Mouse (Mus musculus) liver, embryonic 14.5 days (tissue): ENCODE measurements at regions not wholly inside any gene's neighbourhood (a gene's known extent, or its start where the extent isn't known, plus 50 kb on each side); places are given as distances from the start of the nearest gene placed in this dataset.

Experiments
- ATAC-seq: fragments of 200-750 bp; cut with Nextera tagmentation; 2 replicates; pipeline ENCODE4 v1.8.0; 2017; ENCODE audit warnings: moderate number of reproducible peaks, mild to moderate bottlenecking, moderate library complexity; ENCODE audit not compliant: insufficient read depth
- DNase-seq, 3 experiments: peaks; one replicate each; pipeline ENCODE4 v3.0.0-alpha.2; 2012 to 2013; ENCODE audit warnings: low read depth in 3 of 3, low spot score in 3 of 3
- H3K27ac ChIP-seq: fragments of 300-500 bp; sonication (generic); 2 replicates; pipeline ENCODE4 v1.5.1; 2014; ENCODE audit warnings: moderate library complexity, mild to moderate bottlenecking, control low read depth, inconsistent platforms
- H3K27me3 ChIP-seq: fragments of 300-500 bp; sonication (generic); 2 replicates; pipeline ENCODE4 v1.6.1; 2014; ENCODE audit warnings: mild to moderate bottlenecking, low read length, moderate library complexity; ENCODE audit not compliant: control insufficient read depth, insufficient read depth
- H3K36me3 ChIP-seq: fragments of 300-500 bp; sonication (generic); replicated peaks from 2 replicates; pipeline ENCODE4 v1.6.1; 2014; ENCODE audit warnings: low read depth; ENCODE audit not compliant: control insufficient read depth, insufficient read depth
- H3K4me1 ChIP-seq, 2 experiments: fragments of 200-500 bp in 1 of 2; fragments of 300-500 bp in 1 of 2; sonication (generic) in 1 of 2; replicated peaks; 2 replicates each; pipeline ENCODE4 v1.6.1; 2012 to 2014; ENCODE audit warnings: antibody characterized with exemption in 1 of 2, inconsistent platforms in 1 of 2, low read length in 1 of 2; ENCODE audit not compliant: control insufficient read depth in 2 of 2, insufficient read depth in 2 of 2
- H3K4me2 ChIP-seq: fragments of 300-500 bp; sonication (generic); 2 replicates; pipeline ENCODE4 v1.6.1; 2014; ENCODE audit warnings: low read depth, mild to moderate bottlenecking, control low read depth, moderate library complexity
- H3K4me3 ChIP-seq, 2 experiments: fragments of 200-500 bp in 1 of 2; fragments of 300-500 bp in 1 of 2; sonication (generic) in 1 of 2; 2 replicates each; pipeline ENCODE4 v1.5.1; 2012 to 2014; ENCODE audit warnings: low read depth in 2 of 2, low read length in 2 of 2, mild to moderate bottlenecking in 2 of 2, control low read depth in 1 of 2, inconsistent platforms in 1 of 2, moderate library complexity in 1 of 2; ENCODE audit not compliant: insufficient read depth in 1 of 2
- H3K9ac ChIP-seq: fragments of 300-500 bp; sonication (generic); replicated peaks from 2 replicates; pipeline ENCODE4 v1.6.1; 2014; ENCODE audit warnings: mild to moderate bottlenecking, control low read depth, moderate library complexity
- H3K9me3 ChIP-seq: fragments of 300-500 bp; sonication (generic); 2 replicates; pipeline ENCODE4 v1.6.1; 2016; ENCODE audit warnings: low read length, mixed read lengths; ENCODE audit not compliant: control insufficient read depth
- CTCF ChIP-seq: IDR thresholded peaks from 2 replicates; pipeline ENCODE4 v1.5.1; 2016; ENCODE audit warnings: antibody characterized with exemption, low read depth, control low read depth
- EP300 ChIP-seq: IDR thresholded peaks from 2 replicates; pipeline ENCODE4 v1.6.1; 2016; ENCODE audit warnings: antibody characterized with exemption, low read depth
- WGBS: fragments of 180-500 bp; shearing (Covaris S2); extraction: QIAGEN DNeasy Blood & Tissue Kit; methylation state at CpG from one replicate; pipeline ENCODE4 v1.1.7; 2014; ENCODE audit not compliant: insufficient replicate concordance; 5-methylcytosine and 5-hydroxymethylcytosine counted together

DNA sequence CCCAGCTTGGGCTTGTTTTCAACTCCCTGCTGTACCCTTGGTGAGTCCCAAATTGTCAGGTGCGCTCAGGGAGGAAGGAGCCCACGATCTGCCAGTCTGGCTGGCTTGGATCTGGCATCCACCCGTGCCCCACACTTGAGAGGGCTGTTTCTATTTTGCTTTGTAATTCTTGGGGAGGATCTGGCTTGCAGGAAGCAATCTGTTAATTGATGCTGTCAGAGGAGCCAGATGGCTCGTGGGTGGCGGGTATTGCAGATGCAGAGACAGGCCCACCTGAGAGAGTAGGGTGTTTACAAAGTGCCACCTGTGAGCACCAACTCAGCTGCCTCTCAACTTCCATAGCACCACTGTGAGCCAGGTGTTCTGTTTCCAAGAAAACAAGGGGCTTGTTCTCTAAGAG is 99.1 kb upstream of the Kcng1 start:
- H3K27ac ChIP-seq: no peak overlapping the region
- WGBS: 56% methylated on average over 5 of the region's 5 CpGs
- ATAC-seq (no peak), DNase-seq (no peak)
- H3K4me1 ChIP-seq: no peaks in the 10 kb centered on the region
- TF ChIP-seq CTCF (no peak), EP300 (no peak)
- no peak overlapping the region for H3K9ac ChIP-seq
- no peaks in the 10 kb centered on the region for H3K36me3 ChIP-seq
- no peaks in the 10 kb centered on the region for H3K9me3 ChIP-seq
- no peak overlapping the region for H3K4me3 ChIP-seq
- H3K27me3 ChIP-seq: no peaks in the 10 kb centered on the region
- H3K4me2 ChIP-seq: no peak overlapping the region

DNA sequence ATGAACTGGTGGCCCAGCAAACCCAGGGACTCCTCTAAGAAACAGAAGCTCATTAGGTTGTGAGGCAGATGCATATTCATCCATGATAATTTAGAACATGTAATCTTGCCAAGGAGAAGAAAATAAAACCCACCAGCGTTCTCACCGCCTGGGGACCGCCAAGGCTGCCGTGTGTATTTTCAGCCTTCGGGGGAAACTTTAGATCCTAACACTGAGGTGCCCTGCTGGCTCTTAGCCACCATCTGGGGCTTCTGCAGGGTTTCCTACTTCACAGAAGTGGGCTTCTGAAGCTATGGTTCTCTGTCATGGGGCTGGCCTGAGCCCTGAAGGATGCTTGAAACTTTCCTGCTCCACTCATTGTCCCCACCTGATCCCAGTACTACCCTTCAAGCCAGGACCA is 90.8 kb upstream of the Kcng1 start:
- Histone ChIP-seq H3K36me3 (no peaks in the 10 kb centered on the region), H3K4me1 (no peaks in the 10 kb centered on the region), H3K4me2 (no peak overlapping the region), H3K27ac (no peak overlapping the region), H3K4me3 (no peak overlapping the region), H3K9ac (no peak overlapping the region), H3K9me3 (peaks cover 4% of the 10 kb centered on the region; the same call in 1 of the 2 replicates), H3K27me3 (no peaks in the 10 kb centered on the region)
- 73% methylated on average over 5 of the region's 5 CpGs for WGBS
- DNase-seq (no peak), ATAC-seq (no peak)
- no peak for TF ChIP-seq CTCF
- TF ChIP-seq EP300: no peak

DNA sequence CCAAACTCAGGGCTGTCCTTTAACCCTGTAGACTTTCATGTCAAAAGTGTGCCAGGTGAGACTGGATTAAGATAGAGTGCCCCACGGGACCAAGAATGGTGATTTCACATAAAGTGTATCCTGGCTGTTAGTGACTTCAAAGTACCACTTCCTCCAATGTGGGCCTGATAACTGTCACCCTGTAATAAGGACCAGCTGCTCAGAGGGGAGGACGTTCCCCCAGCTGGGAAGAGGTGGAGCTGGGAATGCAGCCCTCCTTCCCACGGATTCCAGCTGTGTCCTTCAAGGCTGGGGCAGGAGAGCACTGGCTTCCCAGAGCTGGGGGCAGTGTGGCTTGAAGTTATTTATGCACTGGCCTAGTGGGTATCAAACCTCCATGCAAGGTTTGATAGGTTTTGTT is 89.7 kb upstream of the Kcng1 start:
- Histone ChIP-seq H3K36me3 (no peaks in the 10 kb centered on the region), H3K4me2 (no peak overlapping the region), H3K9me3 (peaks cover 4% of the 10 kb centered on the region; the same call in 1 of the 2 replicates), H3K27ac (no peak overlapping the region), H3K4me1 (no peaks in the 10 kb centered on the region), H3K9ac (no peak overlapping the region), H3K4me3 (no peak overlapping the region), H3K27me3 (no peaks in the 10 kb centered on the region)
- DNase-seq (no peak), ATAC-seq (no peak)
- 30% methylated on average over 3 of the region's 3 CpGs for WGBS
- TF ChIP-seq CTCF (no peak), EP300 (no peak)

DNA sequence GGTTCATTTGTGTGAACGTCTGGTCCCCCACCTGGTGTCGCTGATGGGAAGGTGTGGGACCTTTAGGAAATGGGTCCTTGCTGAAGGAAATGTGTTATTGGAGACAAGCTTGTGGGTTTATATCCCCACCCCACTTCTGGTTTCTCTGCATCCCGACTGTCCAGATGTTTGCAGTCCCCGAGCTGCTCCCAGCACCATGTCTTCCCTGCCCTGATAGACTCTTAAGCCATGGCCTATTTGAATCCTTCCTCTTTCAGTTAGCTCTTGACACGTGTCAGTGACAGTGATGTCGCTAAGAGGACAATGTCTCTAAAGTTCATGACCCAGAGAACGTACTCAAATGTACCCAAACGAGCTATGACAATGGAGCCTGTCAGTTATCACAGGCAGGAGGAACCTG is 77.7 kb upstream of the Kcng1 start:
- H3K4me1 ChIP-seq: no peaks in the 10 kb centered on the region
- H3K9ac ChIP-seq: no peak overlapping the region
- no peaks in the 10 kb centered on the region for H3K9me3 ChIP-seq
- TF ChIP-seq CTCF: no peak
- no peak for TF ChIP-seq EP300
- no peaks in the 10 kb centered on the region for H3K36me3 ChIP-seq
- no peak overlapping the region for H3K4me3 ChIP-seq
- 26% methylated on average over 8 of the region's 8 CpGs for WGBS
- no peaks in the 10 kb centered on the region for H3K27me3 ChIP-seq
- H3K4me2 ChIP-seq: no peak overlapping the region
- no peak for DNase-seq
- H3K27ac ChIP-seq: no peak overlapping the region
- ATAC-seq: no peak

DNA sequence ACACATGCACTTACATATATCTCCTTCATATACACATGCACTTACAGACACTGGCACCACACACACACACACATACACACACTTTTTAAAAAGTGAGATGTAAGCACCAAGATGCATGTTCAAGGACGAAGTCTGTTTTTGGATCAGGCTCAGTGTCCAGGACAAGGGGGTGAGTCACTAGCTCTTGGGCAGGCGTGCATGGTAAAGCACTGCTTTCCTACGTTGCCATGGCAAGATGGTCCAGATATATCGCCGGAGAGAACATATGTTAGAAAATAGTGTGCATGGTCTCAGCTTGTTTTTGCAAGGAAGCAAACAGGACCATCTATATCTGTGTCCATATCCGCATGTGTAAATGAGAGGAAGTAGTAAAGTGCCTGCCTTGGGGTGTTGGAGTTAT is 77.0 kb upstream of the Kcng1 start:
- WGBS: 63% methylated on average over 6 of the region's 6 CpGs
- TF ChIP-seq CTCF (no peak), EP300 (no peak)
- H3K27me3 ChIP-seq: no peaks in the 10 kb centered on the region

DNA sequence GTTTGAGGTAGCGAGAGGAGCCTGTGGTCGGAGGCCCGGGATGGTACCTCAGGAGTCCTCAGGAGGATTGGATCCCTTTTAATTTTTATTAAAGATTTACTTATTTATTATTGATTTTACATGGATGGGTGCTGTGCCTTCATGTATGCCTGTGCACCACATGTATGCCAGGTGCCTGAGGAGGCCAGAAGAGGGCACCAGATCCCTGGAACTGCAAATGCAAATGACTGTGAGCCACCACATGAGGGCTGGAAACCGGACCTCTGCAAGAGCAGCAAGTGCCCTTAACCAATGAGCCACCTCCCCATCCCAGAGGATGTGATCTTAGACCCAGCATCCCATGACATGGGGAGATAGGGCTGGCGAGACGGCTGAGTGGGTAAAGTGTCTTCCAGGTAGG is 76.3 kb upstream of the Kcng1 start:
- Histone ChIP-seq H3K4me1 (no peaks in the 10 kb centered on the region), H3K27me3 (no peaks in the 10 kb centered on the region), H3K9ac (no peak overlapping the region), H3K27ac (no peak overlapping the region), H3K4me3 (no peak overlapping the region), H3K4me2 (no peak overlapping the region), H3K9me3 (no peaks in the 10 kb centered on the region), H3K36me3 (no peaks in the 10 kb centered on the region)
- TF ChIP-seq CTCF: peak; percentile 33; the same call in 1 of the 2 replicates
- no peak for TF ChIP-seq EP300
- ATAC-seq (no peak), DNase-seq (no peak)
- 54% methylated on average over 6 of the region's 6 CpGs for WGBS

More for the DNA sequence above, 77.0 kb upstream of the Kcng1 start:
- no peak overlapping the region for H3K4me2 ChIP-seq
- no peak overlapping the region for H3K27ac ChIP-seq
- H3K9ac ChIP-seq: no peak overlapping the region
- no peaks in the 10 kb centered on the region for H3K9me3 ChIP-seq
- H3K4me1 ChIP-seq: no peaks in the 10 kb centered on the region
- no peak overlapping the region for H3K4me3 ChIP-seq
- H3K36me3 ChIP-seq: no peaks in the 10 kb centered on the region
- no peak for DNase-seq
- no peak for ATAC-seq
